Mouse (Mus musculus) liver, postnatal 0 days (tissue): ENCODE measurements around the gene Il23a.
"Not testable (repeated sequence)": the region's sequence is repeated elsewhere in the genome, so short reads cannot be mapped to it uniquely, and the experiment has no call there.

Experiments
- CTCF ChIP-seq: sonication (generic); IDR thresholded peaks from 2 replicates; pipeline ENCODE4 v1.5.1; 2016; ENCODE audit warnings: antibody characterized with exemption, low read depth
- EP300 ChIP-seq: IDR thresholded peaks from 2 replicates; pipeline ENCODE4 v1.6.1; 2016; ENCODE audit warnings: antibody characterized with exemption, low read depth, mild to moderate bottlenecking

GRCm38 (mm10) chr10:128272819-128273439 lies 25.6 kb downstream of the Il23a start:
- TF ChIP-seq CTCF, EP300: not testable (repeated sequence)
